Mouse (Mus musculus) C2C12 (cell line): Measurements from ENCODE around the gene Brsk2. TPM values are rescaled to one million over a fixed set of nuclear protein-coding genes. Genes with fewer than 3 reads are reported as not detected.

Experiments used
- H3K27me3 ChIP-seq: one replicate; pipeline ENCODE4 v1.6.1; 2011; ENCODE audit not compliant: control insufficient read depth, insufficient read depth, insufficient read length
- H3K36me3 ChIP-seq: one replicate; pipeline ENCODE4 v1.6.1; 2011; ENCODE audit not compliant: control insufficient read depth, insufficient read depth
- H3K4me3 ChIP-seq: one replicate; pipeline ENCODE4 v1.5.1; 2011; ENCODE audit warnings: mild to moderate bottlenecking, control low read depth; ENCODE audit not compliant: poor library complexity, insufficient read depth, severe bottlenecking
- H3K79me2 ChIP-seq: one replicate; pipeline ENCODE4 v1.6.1; 2011; ENCODE audit not compliant: control insufficient read depth, insufficient read depth
- H3K79me3 ChIP-seq: one replicate; pipeline ENCODE4 v1.6.1; 2011; ENCODE audit warnings: low read depth, control low read depth
- H3ac ChIP-seq: one replicate; pipeline ENCODE3; 2011; ENCODE audit warnings: low read depth; ENCODE audit not compliant: control insufficient read depth, insufficient read length
- CEBPB ChIP-seq: IDR thresholded peaks from one replicate; pipeline ENCODE4 v1.6.1; 2011; ENCODE audit warnings: low read depth, mild to moderate bottlenecking, control low read depth, moderate library complexity
- CTCF ChIP-seq: IDR thresholded peaks from one replicate; pipeline ENCODE4 v1.5.1; 2011; ENCODE audit not compliant: control insufficient read depth, insufficient read depth, insufficient read length
- FOSL1 ChIP-seq: IDR thresholded peaks from one replicate; pipeline ENCODE4 v1.8.0; 2011; ENCODE audit warnings: mild to moderate bottlenecking, low read length; ENCODE audit not compliant: poor library complexity, insufficient read depth, severe bottlenecking
- MAX ChIP-seq: IDR thresholded peaks from one replicate; pipeline ENCODE4 v1.6.1; 2011; ENCODE audit warnings: mild to moderate bottlenecking, control low read depth
- MYOD1 ChIP-seq: IDR thresholded peaks from one replicate; pipeline ENCODE4 v1.6.1; 2011; ENCODE audit warnings: low read depth; ENCODE audit not compliant: control insufficient read depth, insufficient read length
- MYOG ChIP-seq: IDR thresholded peaks from one replicate; pipeline ENCODE4 v1.6.1; 2011; ENCODE audit not compliant: control insufficient read depth, insufficient read length; ENCODE audit errors: extremely low read depth
- USF1 ChIP-seq: IDR thresholded peaks from one replicate; pipeline ENCODE4 v1.6.1; 2011; ENCODE audit warnings: low read depth, mild to moderate bottlenecking, control low read depth, moderate library complexity
- polyA plus RNA-seq: library from polyadenylated mRNA; unstranded; fragments of >200 nt; fragmentation: generic; extraction: Trizol; gene quantifications from one replicate; pipeline ENCODE4 v1.2.1, GENCODE M21; 2012; ENCODE audit warnings: missing spikeins

Brsk2 gene
- polyA plus RNA-seq, 1 experiment: 0.05 TPM

GRCm38 (mm10) chr7:141957524-141958051 is 8.0 kb downstream of the Brsk2 start:
- Histone ChIP-seq H3ac (no peak overlapping the region), H3K79me3 (no peaks in the 10 kb centered on the region), H3K79me2 (no peaks in the 10 kb centered on the region), H3K4me3 (no peak overlapping the region), H3K27me3 (peaks cover 34% of the 10 kb centered on the region), H3K36me3 (no peaks in the 10 kb centered on the region)
- no peak for TF ChIP-seq CEBPB
- TF ChIP-seq MYOG: no peak
- TF ChIP-seq MAX: no peak
- TF ChIP-seq MYOD1: no peak
- TF ChIP-seq USF1: no peak
- no peak for TF ChIP-seq CTCF
- no peak for TF ChIP-seq FOSL1

- H3K36me3 ChIP-seq: no peaks in the 10 kb centered on the region
- TF ChIP-seq USF1: no peak
- no peak for TF ChIP-seq CTCF
- no peak for TF ChIP-seq MAX
- TF ChIP-seq MYOG: no peak
- no peak for TF ChIP-seq MYOD1
- no peak for TF ChIP-seq CEBPB
- no peak for TF ChIP-seq FOSL1
- H3ac ChIP-seq: no peak overlapping the region
- no peaks in the 10 kb centered on the region for H3K79me2 ChIP-seq
- H3K4me3 ChIP-seq: no peak overlapping the region
- H3K79me3 ChIP-seq: no peaks in the 10 kb centered on the region
- peaks cover 29% of the 10 kb centered on the region for H3K27me3 ChIP-seq
Measured at GRCm38 (mm10) chr7:141958211-141958610, 8.7 kb downstream of the Brsk2 start.

GRCm38 (mm10) chr7:141959133-141959532 is 9.6 kb downstream of the Brsk2 start:
- H3K4me3 ChIP-seq: no peak overlapping the region
- no peaks in the 10 kb centered on the region for H3K79me3 ChIP-seq
- H3K79me2 ChIP-seq: no peaks in the 10 kb centered on the region
- no peak overlapping the region for H3ac ChIP-seq
- H3K27me3 ChIP-seq: peaks cover 23% of the 10 kb centered on the region
- TF ChIP-seq MYOG (no peak), CTCF (no peak), FOSL1 (no peak), MYOD1 (no peak), CEBPB (no peak), MAX (no peak), USF1 (no peak)
- no peaks in the 10 kb centered on the region for H3K36me3 ChIP-seq

GRCm38 (mm10) chr7:141960926-141961325 is 11.4 kb downstream of the Brsk2 start:
- H3K79me3 ChIP-seq: no peaks in the 10 kb centered on the region
- H3K79me2 ChIP-seq: no peaks in the 10 kb centered on the region
- TF ChIP-seq CTCF (no peak), USF1 (no peak), FOSL1 (no peak), MAX (no peak), MYOD1 (no peak), MYOG (no peak)
- H3K36me3 ChIP-seq: no peaks in the 10 kb centered on the region
- H3K4me3 ChIP-seq: no peak overlapping the region
- no peak overlapping the region for H3ac ChIP-seq
- peaks cover 16% of the 10 kb centered on the region for H3K27me3 ChIP-seq

GRCm38 (mm10) chr7:141961491-141961890 is 11.9 kb downstream of the Brsk2 start:
- Histone ChIP-seq H3K79me2 (no peaks in the 10 kb centered on the region), H3K79me3 (no peaks in the 10 kb centered on the region), H3K36me3 (no peaks in the 10 kb centered on the region), H3ac (no peak overlapping the region), H3K27me3 (peaks cover 13% of the 10 kb centered on the region), H3K4me3 (no peak overlapping the region)
- no peak for TF ChIP-seq USF1
- TF ChIP-seq CEBPB: no peak
- TF ChIP-seq FOSL1: no peak
- TF ChIP-seq MYOD1: no peak
- TF ChIP-seq MYOG: no peak
- no peak for TF ChIP-seq CTCF
